ENCODE assay signal across 28 mouse cellular contexts in genomic region chr17:28766781-28767515, GRCm38 (mm10). TPM values are rescaled to one million over a fixed set of nuclear protein-coding genes. Genes with fewer than 3 reads are reported as not detected.
DNase-seq lines count a peak whose midpoint lies in the region; ATAC-seq and TF ChIP-seq lines count a peak whose summit lies in the region.
"Had no signal": no experiment of that assay in that cellular context is flagged by ENCODE, and none has a peak within 500 bp of the region (broad histone marks: within the 10 kb centered on the region; RNA-seq: fewer than 3 reads in every experiment).

No protein-coding gene starts in this region.

- DNase-seq in cerebellum, postnatal 10 days, result peak; percentile 66 to 68
- peak; percentile 33 for DNase-seq in NIH3T3 (ENCODE audit: low read depth)
- peak; percentile 17 for DNase-seq in adipocyte (ENCODE audit: low spot score)
- DNase-seq in hindbrain, postnatal 0 days (ENCODE audit: low spot score), result no peak
- DNase-seq: cerebellum, adult 18-20 months; cerebellum, adult 9-10 months; cerebellum, postnatal 25 days; gastrocnemius, postnatal 25 days; heart, adult 18-20 months; heart, postnatal 10 days; heart, postnatal 36 days had no signal

- H3K4me3 ChIP-seq in kidney, embryonic 16.5 days (ENCODE audit: low read length), result no peak overlapping the region
- no peak overlapping the region for H3K4me3 ChIP-seq in hindbrain, postnatal 0 days (ENCODE audit: low read length)
- H3K4me3 ChIP-seq: embryonic facial prominence, embryonic 12.5 days; embryonic facial prominence, embryonic 15.5 days; erythroblast, embryonic 14.5 days; forebrain, embryonic 12.5 days; forebrain, embryonic 15.5 days; heart, embryonic 12.5 days; heart, embryonic 15.5 days; hindbrain, embryonic 10.5 days; hindbrain, embryonic 13.5 days had no signal

- H3K27me3 ChIP-seq in kidney, embryonic 16.5 days (ENCODE audit: insufficient read depth, low read length), result peaks cover 9% of the 10 kb centered on the region
- H3K27me3 ChIP-seq in hindbrain, postnatal 0 days (ENCODE audit: insufficient read depth, low read length), result peaks cover 23% of the 10 kb centered on the region

- ATAC-seq in cerebellum, adult (ENCODE audit: insufficient number of reproducible peaks, low FRiP score, low TSS enrichment), result no peak
- no peak for ATAC-seq in kidney, embryonic 16.5 days (ENCODE audit: low FRiP score, low TSS enrichment)
- no peak for ATAC-seq in hindbrain, postnatal 0 days
- ATAC-seq: activated CD4-positive, CD25-positive, alpha-beta regulatory T cell, adult 4 months; CD4-positive, CD25-positive, alpha-beta regulatory T cell, adult 4 months; forebrain, embryonic 15.5 days; hindbrain, embryonic 16.5 days; inflammation-experienced regulatory T-cells, adult 6 months; intestine, embryonic 16.5 days had no signal

- peaks cover 10% of the 10 kb centered on the region for H3K4me1 ChIP-seq in kidney, embryonic 16.5 days (ENCODE audit: insufficient read depth, low read length)
- H3K4me1 ChIP-seq in hindbrain, postnatal 0 days (ENCODE audit: insufficient read depth, low read length), result peaks cover 4% of the 10 kb centered on the region; the same call in 1 of the 2 replicates

- no peak overlapping the region for H3K27ac ChIP-seq in kidney, embryonic 16.5 days (ENCODE audit: low read length)
- no peak overlapping the region for H3K27ac ChIP-seq in hindbrain, postnatal 0 days
- H3K27ac ChIP-seq: embryonic facial prominence, embryonic 12.5 days; embryonic facial prominence, embryonic 15.5 days; forebrain, embryonic 12.5 days; forebrain, embryonic 15.5 days; heart, embryonic 15.5 days; hindbrain, embryonic 10.5 days; hindbrain, embryonic 13.5 days had no signal

- H3K9me3 ChIP-seq in kidney, embryonic 16.5 days (ENCODE audit: low read length), result no peaks in the 10 kb centered on the region
- no peaks in the 10 kb centered on the region for H3K9me3 ChIP-seq in hindbrain, postnatal 0 days (ENCODE audit: low read length)
- H3K9me3 ChIP-seq: embryonic facial prominence, embryonic 12.5 days; embryonic facial prominence, embryonic 15.5 days; forebrain, embryonic 12.5 days; forebrain, embryonic 15.5 days; heart, embryonic 12.5 days; heart, embryonic 15.5 days; hindbrain, embryonic 10.5 days; hindbrain, embryonic 13.5 days had no signal

- H3K9ac ChIP-seq in kidney, embryonic 16.5 days (replicated peaks; ENCODE audit: low read length), result no peak overlapping the region
- no peak overlapping the region for H3K9ac ChIP-seq in hindbrain, postnatal 0 days (replicated peaks; ENCODE audit: low read length)
- H3K9ac ChIP-seq: embryonic facial prominence, embryonic 12.5 days; embryonic facial prominence, embryonic 15.5 days; forebrain, embryonic 12.5 days; forebrain, embryonic 15.5 days; heart, embryonic 12.5 days; heart, embryonic 15.5 days; hindbrain, embryonic 13.5 days had no signal

- no peak for TF ChIP-seq CTCF in hindbrain, postnatal 0 days (IDR thresholded peaks at IDR 0.05; ENCODE audit: low read depth)

- H3K36me3 ChIP-seq in kidney, embryonic 16.5 days (ENCODE audit: insufficient read depth, low read length), result no peaks in the 10 kb centered on the region
- no peaks in the 10 kb centered on the region for H3K36me3 ChIP-seq in hindbrain, postnatal 0 days (ENCODE audit: insufficient read depth, low read length)
- H3K36me3 ChIP-seq: embryonic facial prominence, embryonic 12.5 days; embryonic facial prominence, embryonic 15.5 days; forebrain, embryonic 12.5 days; forebrain, embryonic 15.5 days; heart, embryonic 12.5 days; heart, embryonic 15.5 days; hindbrain, embryonic 10.5 days; hindbrain, embryonic 13.5 days had no signal

- 71% methylated on average over 11 of the region's 11 CpGs for WGBS in kidney, embryonic 16.5 days
- WGBS in hindbrain, postnatal 0 days, result 56% methylated on average over 11 of the region's 11 CpGs

- no peak overlapping the region for H3K4me2 ChIP-seq in kidney, embryonic 16.5 days (replicated peaks; ENCODE audit: low read depth, low read length)
- no peak overlapping the region for H3K4me2 ChIP-seq in hindbrain, postnatal 0 days (ENCODE audit: low read depth, low read length)
- H3K4me2 ChIP-seq: embryonic facial prominence, embryonic 12.5 days; embryonic facial prominence, embryonic 15.5 days; forebrain, embryonic 12.5 days; forebrain, embryonic 15.5 days; heart, embryonic 12.5 days; heart, embryonic 15.5 days; hindbrain, embryonic 13.5 days had no signal

RNA-seq across cellular contexts. Expression of gene Mapk13, which starts 2.1 kb away (rescaled TPM):
- 52.5 and 57.2 TPM in 2 replicates for polyA plus RNA-seq in kidney, embryonic 16.5 days (2015; fragmentation: Nextera tagmentation; extraction: Ambion mirVana)
- 0.37 TPM in 1 of 2 replicates, not detected in the other for total RNA-seq in hindbrain, postnatal 0 days (2014; rRNA removed)
- 1.7 and 1.9 TPM in 2 replicates for polyA plus RNA-seq in hindbrain, postnatal 0 days (2015; fragmentation: Nextera tagmentation; extraction: Ambion mirVana)
- polyA plus RNA-seq: activated CD4-positive, CD25-positive, alpha-beta regulatory T cell, adult 4 months; C2C12; CD4-positive, CD25-positive, alpha-beta regulatory T cell, adult 4 months; erythroblast, embryonic 14.5 days; inflammation-experienced regulatory T-cells, adult 6 months had no signal

RNA-seq across cellular contexts. Expression of gene Brpf3, which starts 33.9 kb away (rescaled TPM):
- 9.9 and 11.0 TPM in 2 replicates for polyA plus RNA-seq in kidney, embryonic 16.5 days (2015; fragmentation: Nextera tagmentation; extraction: Ambion mirVana)
- total RNA-seq in hindbrain, postnatal 0 days (2014; rRNA removed), result 10.1 and 16.5 TPM in 2 replicates
- 4.5 and 4.7 TPM in 2 replicates for polyA plus RNA-seq in hindbrain, postnatal 0 days (2015; fragmentation: Nextera tagmentation; extraction: Ambion mirVana)

RNA-seq across cellular contexts. Expression of gene AC170998.1, which starts 41.1 kb away (rescaled TPM):
- polyA plus RNA-seq in kidney, embryonic 16.5 days (2015; fragmentation: Nextera tagmentation; extraction: Ambion mirVana), result 1.8 and 4.2 TPM in 2 replicates
- 2.3 and 4.3 TPM in 2 replicates for total RNA-seq in hindbrain, postnatal 0 days (2014; rRNA removed)
- 3.1 and 3.4 TPM in 2 replicates for polyA plus RNA-seq in hindbrain, postnatal 0 days (2015; fragmentation: Nextera tagmentation; extraction: Ambion mirVana)
- polyA plus RNA-seq: erythroblast, embryonic 14.5 days had no signal

Comparison
In these comparisons a context has a peak if more than half of its experiments do, and no peak if none do; other contexts are left out.
1. RNA of gene Mapk13, which starts 2.1 kb away (polyA plus RNA-seq): 52.5 to 57.2 TPM in kidney, embryonic 16.5 days; 1.7 to 1.9 TPM in hindbrain, postnatal 0 days; every median in the first group is over 10 times any median in the second.